In genomic region chr16:90177425-90177824, GRCm38 (mm10) we compare ENCODE assay signal across 1 mouse cellular context.
TF ChIP-seq lines count a peak whose summit lies in the region.

No protein-coding gene starts in this region.

TF ChIP-seq in MEL, 35 proteins besides CTCF, POLR2A, EP300 and RAD21 (continued from another document):
- no peak for TF ChIP-seq UBTF (IDR thresholded peaks at IDR 0.05; ENCODE audit: borderline replicate concordance, insufficient read depth, low read depth, low read length)
- no peak for TF ChIP-seq POLR2AphosphoS2 (IDR thresholded peaks at IDR 0.05; ENCODE audit: low read length)
- TF ChIP-seq SMC3 (IDR thresholded peaks at IDR 0.05; ENCODE audit: low read depth, low read length) = no peak
- no peak for TF ChIP-seq MEF2A (IDR thresholded peaks at IDR 0.05; ENCODE audit: extremely low read depth, insufficient replicate concordance, low read depth, low read length, poor library complexity, severe bottlenecking)
- TF ChIP-seq KAT2A (conservative IDR thresholded peaks at IDR 0.05; ENCODE audit: low read depth, low read length) = no peak
- no peak for TF ChIP-seq NRF1 (IDR thresholded peaks at IDR 0.05; ENCODE audit: insufficient read depth, low read depth, low read length, poor library complexity, severe bottlenecking)
- TF ChIP-seq USF1 (IDR thresholded peaks at IDR 0.05; ENCODE audit: low read depth, low read length) = no peak
- no peak for TF ChIP-seq HCFC1 (IDR thresholded peaks at IDR 0.05; ENCODE audit: low read depth, low read length)
- no peak for TF ChIP-seq NELFE (IDR thresholded peaks at IDR 0.05; ENCODE audit: low read depth, low read length)
- peak; percentile 85 for TF ChIP-seq RCOR1 (IDR thresholded peaks at IDR 0.05; ENCODE audit: low read depth, low read length)
- peak; percentile 75 for TF ChIP-seq TCF12 (IDR thresholded peaks at IDR 0.05; ENCODE audit: low read depth, low read length)
- no peak for TF ChIP-seq BHLHE40 (IDR thresholded peaks at IDR 0.05; ENCODE audit: borderline replicate concordance, low read depth, low read length)
- no peak for TF ChIP-seq CHD1 (IDR thresholded peaks at IDR 0.05; ENCODE audit: low read depth, low read length)
- peak; percentile 93 for TF ChIP-seq ETS1 (IDR thresholded peaks at IDR 0.05; ENCODE audit: low read depth, low read length)
- TF ChIP-seq MAZ (IDR thresholded peaks at IDR 0.05; ENCODE audit: low read depth, low read length) = no peak
- no peak for TF ChIP-seq POLR2AphosphoS5 (IDR thresholded peaks at IDR 0.05; ENCODE audit: borderline replicate concordance, low read depth, low read length)
- no peak for TF ChIP-seq ZC3H11A (IDR thresholded peaks at IDR 0.05; ENCODE audit: low read depth, low read length)
- TF ChIP-seq MXI1 (IDR thresholded peaks at IDR 0.05; ENCODE audit: low read depth, low read length) = no peak
- TF ChIP-seq MAX (IDR thresholded peaks at IDR 0.05; ENCODE audit: low read length) = peak; percentile 52; the same call in 1 of the 2 replicates
- no peak for TF ChIP-seq ELF1 (IDR thresholded peaks at IDR 0.05; ENCODE audit: low read depth, low read length)
- TF ChIP-seq GATA1 (IDR thresholded peaks at IDR 0.05; ENCODE audit: low read depth, low read length) = peak; percentile 88
- peak; percentile 82 for TF ChIP-seq MAFK (IDR thresholded peaks at IDR 0.05; ENCODE audit: borderline replicate concordance, low read depth, low read length)
- 0 out of 2 replicates have a peak, but pooled peaks have one; percentile 64 for TF ChIP-seq ZMIZ1 (IDR thresholded peaks at IDR 0.05; ENCODE audit: low read depth, low read length)
- TF ChIP-seq JUND (IDR thresholded peaks at IDR 0.05; ENCODE audit: low read depth, low read length) = peak; percentile 79; the same call in 1 of the 2 replicates
- no peak for TF ChIP-seq USF2 (IDR thresholded peaks at IDR 0.05; ENCODE audit: borderline replicate concordance in 1 of 2, insufficient read depth in 1 of 2, low read depth in 1 of 2, low read length in 2 of 2)
TF ChIP-seq in MEL: peak in this region for 14.
